Mouse (Mus musculus) gastrocnemius, adult 18-20 months (tissue): ENCODE data around the gene Slc2a9. TPM values are rescaled to one million over a fixed set of nuclear protein-coding genes. Genes with fewer than 3 reads are reported as not detected.

Experiments
- DNase-seq: peaks from one replicate; pipeline ENCODE4 v3.0.0; 2021; ENCODE audit warnings: low spot score
- total RNA-seq, 2 experiments: library from RNA; stranded (reverse); gene quantifications; 2 replicates each; pipeline ENCODE4 v1.2.3; 2021

Gene Slc2a9
- total RNA-seq, 2 experiments from 2014 or later = 0.27 to 0.33 TPM

DNA sequence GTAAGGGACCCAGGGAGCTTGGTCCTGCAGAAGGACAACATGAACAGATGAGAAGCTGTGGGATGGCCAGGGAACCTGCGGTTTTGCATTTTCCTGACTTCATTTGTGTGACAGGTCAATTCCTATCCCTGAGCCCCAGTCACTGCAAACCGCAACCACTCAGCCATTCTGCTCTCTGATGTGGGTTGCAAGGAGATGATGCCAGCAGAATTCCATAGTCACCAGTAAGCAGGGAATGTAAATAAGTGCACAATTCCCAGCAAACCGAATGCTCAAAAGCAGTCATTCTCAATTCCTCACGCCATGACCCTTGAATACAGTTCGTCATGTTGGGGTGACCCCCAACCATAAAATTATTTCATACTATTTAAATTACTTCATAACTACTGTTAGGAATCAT, 123.0 kb downstream of the Slc2a9 start:
- DNase-seq = no peak

DNA sequence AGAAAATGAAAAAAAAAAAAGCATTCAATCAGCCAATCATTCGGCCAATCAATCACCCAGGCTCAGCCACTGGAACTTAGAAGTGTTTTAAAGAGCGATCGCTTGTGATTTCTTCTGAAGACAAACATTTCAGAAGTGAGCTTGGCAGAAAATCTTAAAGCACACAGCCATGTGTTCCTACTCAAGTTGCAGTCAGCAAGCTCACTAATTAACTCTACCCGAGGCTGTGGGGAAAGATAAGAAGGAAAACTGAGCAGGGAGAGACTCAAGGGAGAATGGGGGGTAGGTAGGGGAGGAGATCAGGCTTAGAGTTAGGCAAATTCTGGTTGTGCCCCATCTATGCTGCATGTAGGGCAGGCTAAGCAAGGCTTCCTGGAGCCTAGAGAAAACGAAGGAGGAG, 130.6 kb downstream of the Slc2a9 start:
- no peak for DNase-seq

DNA sequence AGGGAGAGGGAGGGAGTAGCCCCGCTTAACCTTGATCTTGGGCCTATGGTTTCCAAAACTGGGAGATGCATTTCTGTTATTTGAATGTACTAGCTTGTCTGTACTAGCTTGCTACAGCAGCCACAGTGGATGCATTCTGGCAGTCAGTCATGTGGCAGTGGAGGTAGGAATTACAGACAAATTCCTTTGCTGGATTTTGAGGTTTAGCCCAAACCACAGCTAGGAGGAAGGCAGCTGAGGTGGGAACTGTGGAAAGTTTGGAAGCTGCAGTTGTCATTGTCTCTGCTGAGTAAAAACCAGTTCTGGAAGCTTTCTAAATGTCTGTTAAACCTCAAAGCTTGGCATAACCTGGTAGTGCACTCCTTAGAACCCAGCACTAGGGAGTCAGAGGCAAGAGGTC, 131.6 kb downstream of the Slc2a9 start:
- DNase-seq = no peak

DNA sequence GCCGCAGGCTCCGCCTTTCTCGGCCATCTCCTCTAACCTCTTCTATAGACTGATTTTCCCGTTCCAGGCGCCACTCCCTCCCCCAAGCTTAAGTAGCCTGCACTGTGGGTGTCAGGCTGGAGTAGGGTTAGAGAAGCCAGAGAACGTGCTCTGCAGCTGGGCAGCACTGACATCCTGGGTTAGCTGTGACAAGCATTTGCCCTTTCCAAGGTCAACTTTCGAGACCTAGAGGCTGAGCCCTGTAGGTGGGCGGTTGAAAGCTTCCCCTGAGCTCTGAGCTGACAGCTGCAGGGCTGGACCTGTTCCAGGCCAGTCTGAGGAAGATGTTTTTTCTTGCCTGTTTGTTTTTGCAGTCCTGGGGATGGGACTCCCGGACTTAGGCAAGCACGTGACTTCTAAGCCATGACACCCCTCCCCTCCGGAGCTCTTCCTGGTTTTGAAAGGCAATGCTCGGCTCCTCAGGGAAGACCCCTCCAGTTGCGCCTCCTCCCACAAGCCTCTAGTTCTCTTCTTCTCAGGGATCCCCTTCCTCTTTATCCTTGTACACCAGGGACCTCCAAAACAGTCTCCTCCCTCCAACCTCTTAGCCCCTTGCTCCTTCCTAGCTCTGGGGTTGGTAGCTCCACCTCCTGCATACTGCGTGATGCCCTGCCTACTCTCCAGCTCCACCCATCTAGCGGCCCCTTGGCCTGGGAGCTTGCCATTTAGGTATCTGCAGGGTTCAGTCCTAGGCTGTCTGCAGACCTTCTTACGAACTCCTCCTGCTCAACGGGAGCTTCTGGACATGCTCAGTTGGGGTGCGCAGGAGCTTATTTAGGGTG, 136.1 kb downstream of the Slc2a9 start:
- peak; percentile 5 for DNase-seq

DNA sequence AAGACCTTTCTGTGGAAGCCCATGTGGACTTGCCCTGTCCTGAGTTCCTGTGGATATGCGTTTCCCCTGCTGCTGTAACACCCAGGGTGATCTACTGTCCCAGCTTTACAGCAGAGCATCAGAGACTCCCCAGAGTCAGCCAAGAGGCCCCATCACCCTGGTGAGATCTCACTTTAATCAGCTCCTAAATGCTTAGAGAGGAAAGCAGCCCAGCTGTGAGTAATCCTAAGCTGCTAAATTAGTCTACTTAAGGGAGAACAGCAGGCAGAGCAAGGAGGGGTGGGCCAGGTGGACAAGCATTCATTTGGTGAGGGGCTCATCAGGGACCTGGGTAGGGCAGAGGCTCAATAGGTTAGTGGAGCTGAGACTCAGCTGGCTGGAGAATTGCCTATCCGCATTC, 137.4 kb downstream of the Slc2a9 start:
- no peak for DNase-seq

GRCm38 (mm10) chr5:38364396-38364795, 138.5 kb downstream of the Slc2a9 start:
- DNase-seq = no peak

- DNase-seq = no peak
Observed at GRCm38 (mm10) chr5:38359716-38360115, 143.2 kb downstream of the Slc2a9 start.

GRCm38 (mm10) chr5:38356927-38357326, 146.0 kb downstream of the Slc2a9 start:
- no peak for DNase-seq

DNA sequence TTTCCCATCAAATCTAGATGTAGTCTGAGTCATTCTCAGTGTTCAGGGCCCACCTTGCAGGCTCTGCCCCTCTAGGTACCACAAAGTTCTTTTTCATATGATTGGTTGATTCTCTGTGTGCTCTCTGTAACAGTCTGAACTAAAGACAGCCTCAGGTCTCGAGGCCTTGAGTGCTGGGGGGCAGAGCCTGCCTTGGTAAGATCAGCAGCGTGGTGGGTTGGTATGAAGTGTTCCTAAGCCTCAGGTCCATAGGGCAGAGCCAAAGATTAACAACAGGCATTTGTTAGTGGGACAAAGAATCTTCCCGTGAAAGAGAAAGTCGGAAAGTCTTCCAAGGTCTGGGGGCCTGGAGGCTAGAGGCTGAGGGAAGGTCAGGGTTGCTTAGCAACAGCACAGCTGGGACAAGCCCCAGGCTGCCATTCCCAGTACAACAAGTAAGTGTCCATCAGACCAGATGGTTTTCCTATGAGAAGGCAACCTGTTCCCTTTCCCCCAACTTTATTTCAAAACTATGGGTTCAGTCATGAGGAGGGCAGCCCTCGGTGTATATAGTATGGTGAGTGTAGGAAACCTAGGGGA, 152.5 kb downstream of the Slc2a9 start:
- no peak for DNase-seq

- no peak for DNase-seq
Observed at GRCm38 (mm10) chr5:38346646-38347432, 156.1 kb downstream of the Slc2a9 start.

DNA sequence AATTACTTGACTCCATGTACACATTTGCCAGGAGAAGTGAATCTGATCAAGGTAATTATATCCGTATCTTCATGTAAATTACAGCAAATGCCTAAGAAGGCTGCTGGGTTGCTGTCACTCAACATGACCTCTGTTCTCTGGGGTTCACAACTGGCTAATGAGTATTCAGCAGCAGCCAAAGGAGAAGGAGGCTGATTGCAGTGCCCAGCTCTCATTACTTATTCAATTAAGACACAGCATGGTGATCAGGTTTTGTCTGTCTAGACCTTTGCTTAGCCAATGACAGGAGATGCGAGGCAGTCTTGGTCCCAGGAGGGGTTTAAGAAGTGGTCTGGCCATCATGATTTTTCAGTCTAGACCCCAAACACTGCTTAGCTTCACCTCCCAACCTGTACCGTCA, 159.8 kb downstream of the Slc2a9 start:
- DNase-seq = no peak

DNA sequence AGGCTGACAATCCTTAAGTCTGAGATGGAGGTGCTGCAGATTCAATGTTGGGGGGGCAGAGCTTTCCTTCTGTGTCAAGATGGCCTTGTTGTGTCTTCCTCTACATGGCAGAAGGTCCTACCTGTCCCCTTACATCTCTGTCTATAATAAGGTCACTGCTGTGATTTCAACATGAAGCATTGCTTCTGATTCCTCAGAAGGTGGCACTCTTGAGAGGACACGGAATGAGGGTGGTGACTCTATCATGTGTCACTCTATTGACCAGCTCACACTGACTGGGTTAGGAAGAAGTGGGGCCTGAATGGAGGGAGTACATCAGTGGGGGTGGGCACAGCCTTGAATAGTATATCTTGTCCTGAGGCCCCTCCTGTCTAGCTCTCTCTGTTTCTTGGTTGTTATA, 168.4 kb downstream of the Slc2a9 start:
- no peak for DNase-seq

GRCm38 (mm10) chr5:38333381-38333780, 169.6 kb downstream of the Slc2a9 start:
- no peak for DNase-seq

- no peak for DNase-seq
Observed at GRCm38 (mm10) chr5:38318966-38319786, 183.8 kb downstream of the Slc2a9 start, which contains the start of gene Drd5. Gene Drd5, plus strand, starts transcription at chr5:38319367.

DNA sequence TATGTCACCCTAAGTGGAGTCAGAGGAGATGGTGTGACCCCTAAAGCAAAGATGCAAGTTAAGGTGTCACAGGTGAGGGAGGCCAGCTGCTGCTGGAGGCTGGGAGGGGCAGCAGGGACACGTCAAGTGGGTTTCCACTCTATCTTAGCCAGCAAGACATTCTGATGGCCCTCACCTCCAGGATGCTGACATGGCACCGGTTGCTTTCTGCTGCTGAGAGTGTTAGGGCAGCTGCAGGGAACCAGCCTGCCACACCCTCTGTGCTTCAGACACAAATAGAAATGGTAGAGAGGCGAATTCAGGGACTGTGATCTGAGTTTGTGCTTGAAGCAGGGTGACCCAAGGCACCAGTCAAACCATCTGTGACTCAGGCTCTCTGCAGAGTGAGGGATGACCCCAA, 193.1 kb downstream of the Slc2a9 start:
- DNase-seq = no peak

GRCm38 (mm10) chr5:38308873-38309272, 194.1 kb downstream of the Slc2a9 start:
- DNase-seq = peak; percentile 42

- DNase-seq = peak; percentile 88
Observed at GRCm38 (mm10) chr5:38307255-38308101, 195.5 kb downstream of the Slc2a9 start.

- no peak for DNase-seq
Observed at GRCm38 (mm10) chr5:38305241-38305640, 197.7 kb downstream of the Slc2a9 start.

GRCm38 (mm10) chr5:38302651-38303050, 200.3 kb downstream of the Slc2a9 start:
- no peak for DNase-seq

DNA sequence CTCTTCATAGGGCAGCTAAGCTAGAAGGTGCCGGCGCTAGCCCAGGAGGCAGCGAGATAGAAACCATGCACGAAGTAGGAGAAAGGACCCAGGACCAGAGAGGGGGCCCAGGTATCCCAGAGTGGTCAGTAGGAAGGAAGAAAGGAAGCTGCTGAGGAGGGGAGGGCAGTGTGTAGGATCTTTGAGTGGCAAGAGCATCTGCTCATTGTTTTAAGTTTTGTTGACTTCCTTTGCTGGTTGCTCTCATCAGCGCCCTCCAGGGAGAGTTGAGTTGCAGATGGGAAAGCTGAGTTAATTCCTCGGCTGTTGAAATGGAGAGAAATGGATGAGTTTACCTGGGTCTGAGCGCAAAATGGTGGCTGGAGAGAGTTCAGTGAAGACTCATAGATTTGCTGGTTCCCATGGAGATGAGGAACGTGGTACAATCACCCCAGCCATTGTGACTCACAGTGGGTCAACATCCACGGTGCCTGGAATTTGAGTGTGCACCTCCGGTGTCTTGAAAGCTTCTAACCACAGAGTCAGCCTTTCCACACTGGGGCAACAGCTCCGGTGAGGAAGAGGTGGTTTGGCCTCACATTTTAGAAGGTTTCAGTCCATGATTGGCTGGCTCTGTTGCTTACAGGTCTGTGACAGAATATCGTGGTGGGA, 201.1 kb downstream of the Slc2a9 start:
- DNase-seq = no peak
